Mouse (Mus musculus): Measurements from ENCODE around the gene Nkx2-3. TPM values are rescaled to one million over a fixed set of nuclear protein-coding genes. Genes with fewer than 3 reads are reported as not detected.
A peak's percentile ranks its signal among the peaks of the same experiment; 100 is the strongest.

The Nkx2-3 gene
- 2.4 TPM in 2 replicates for polyA plus RNA-seq (2016; fragmentation: Nextera tagmentation; extraction: Ambion mirVana)

GRCm38 (mm10) chr19:43612051-43612450 is at the start of gene Nkx2-3:
Gene Nkx2-3, plus strand, starts transcription at chr19:43612325.
- DNase-seq (ENCODE audit: extremely low spot score, low spot score): peak; percentile 90
- Histone ChIP-seq H3K27ac (no peak within 1 kb of the TSS), H3K9me3 (no peaks in the 10 kb centered on the region), H3K4me3 (peak within 1 kb of the TSS; percentile 53), H3K36me3 (replicated peaks) (no peaks in the 10 kb centered on the region), H3K4me1 (peaks cover 74% of the 10 kb centered on the region), H3K27me3 (ENCODE audit: poor library complexity, severe bottlenecking) (peaks cover 100% of the 10 kb centered on the region)
- under 1% methylated on average over 24 of the region's 24 CpGs for WGBS

- Histone ChIP-seq H3K27ac (no peak overlapping the region), H3K4me3 (no peak overlapping the region), H3K4me1 (no peaks in the 10 kb centered on the region), H3K27me3 (ENCODE audit: poor library complexity, severe bottlenecking) (peaks cover 20% of the 10 kb centered on the region), H3K36me3 (replicated peaks) (no peaks in the 10 kb centered on the region), H3K9me3 (no peaks in the 10 kb centered on the region)
- no peak for DNase-seq (ENCODE audit: extremely low spot score, low spot score)
- 88% methylated on average over 5 of the region's 5 CpGs for WGBS
Measured at GRCm38 (mm10) chr19:43563166-43563565, 49.0 kb upstream of the Nkx2-3 start.

GRCm38 (mm10) chr19:43568298-43568697 is 43.8 kb upstream of the Nkx2-3 start:
- no peak overlapping the region for H3K4me3 ChIP-seq
- peaks cover 69% of the 10 kb centered on the region for H3K27me3 ChIP-seq (ENCODE audit: poor library complexity, severe bottlenecking)
- 46% methylated on average over 9 of the region's 9 CpGs for WGBS
- H3K36me3 ChIP-seq (replicated peaks): no peaks in the 10 kb centered on the region
- H3K27ac ChIP-seq: no peak overlapping the region
- peaks cover 7% of the 10 kb centered on the region for H3K4me1 ChIP-seq
- DNase-seq (ENCODE audit: extremely low spot score, low spot score): no peak
- H3K9me3 ChIP-seq: no peaks in the 10 kb centered on the region

- no peak overlapping the region for H3K4me3 ChIP-seq
- peaks cover 77% of the 10 kb centered on the region for H3K27me3 ChIP-seq (ENCODE audit: poor library complexity, severe bottlenecking)
- no peak overlapping the region for H3K27ac ChIP-seq
- H3K9me3 ChIP-seq: no peaks in the 10 kb centered on the region
- WGBS: 51% methylated on average over 6 of the region's 6 CpGs
- DNase-seq (ENCODE audit: extremely low spot score, low spot score): no peak
- peaks cover 7% of the 10 kb centered on the region for H3K4me1 ChIP-seq
- H3K36me3 ChIP-seq (replicated peaks): no peaks in the 10 kb centered on the region
Measured at GRCm38 (mm10) chr19:43569133-43569532, 43.0 kb upstream of the Nkx2-3 start.

- Histone ChIP-seq H3K4me3 (peak overlapping the region; percentile 51), H3K9me3 (no peaks in the 10 kb centered on the region), H3K27me3 (ENCODE audit: poor library complexity, severe bottlenecking) (peaks cover 94% of the 10 kb centered on the region), H3K27ac (no peak overlapping the region), H3K36me3 (replicated peaks) (no peaks in the 10 kb centered on the region), H3K4me1 (peaks cover 7% of the 10 kb centered on the region)
- peak; percentile 78 for DNase-seq (ENCODE audit: extremely low spot score, low spot score)
- WGBS: 13% methylated on average over 32 of the region's 32 CpGs
Measured at GRCm38 (mm10) chr19:43570831-43571790, 41.0 kb upstream of the Nkx2-3 start.

GRCm38 (mm10) chr19:43579081-43579796 is 32.9 kb upstream of the Nkx2-3 start:
- H3K4me1 ChIP-seq: peaks cover 15% of the 10 kb centered on the region
- H3K4me3 ChIP-seq: no peak overlapping the region
- H3K9me3 ChIP-seq: no peaks in the 10 kb centered on the region
- H3K27ac ChIP-seq: no peak overlapping the region
- 82% methylated on average over 13 of the region's 13 CpGs for WGBS
- DNase-seq (ENCODE audit: extremely low spot score, low spot score): no peak
- H3K36me3 ChIP-seq (replicated peaks): no peaks in the 10 kb centered on the region
- peaks cover 93% of the 10 kb centered on the region for H3K27me3 ChIP-seq (ENCODE audit: poor library complexity, severe bottlenecking)

GRCm38 (mm10) chr19:43581185-43581584 is 30.9 kb upstream of the Nkx2-3 start:
- Histone ChIP-seq H3K36me3 (replicated peaks) (no peaks in the 10 kb centered on the region), H3K27me3 (ENCODE audit: poor library complexity, severe bottlenecking) (peaks cover 93% of the 10 kb centered on the region), H3K27ac (no peak overlapping the region), H3K9me3 (no peaks in the 10 kb centered on the region), H3K4me1 (peaks cover 21% of the 10 kb centered on the region), H3K4me3 (no peak overlapping the region)
- no peak for DNase-seq (ENCODE audit: extremely low spot score, low spot score)
- WGBS: 76% methylated on average over 2 of the region's 2 CpGs

- Histone ChIP-seq H3K27me3 (ENCODE audit: poor library complexity, severe bottlenecking) (peaks cover 98% of the 10 kb centered on the region), H3K36me3 (replicated peaks) (no peaks in the 10 kb centered on the region), H3K4me3 (no peak overlapping the region), H3K27ac (no peak overlapping the region), H3K9me3 (no peaks in the 10 kb centered on the region), H3K4me1 (peaks cover 21% of the 10 kb centered on the region)
- no peak for DNase-seq (ENCODE audit: extremely low spot score, low spot score)
- 3% methylated on average over 4 of the region's 4 CpGs for WGBS
Measured at GRCm38 (mm10) chr19:43583192-43583591, 28.9 kb upstream of the Nkx2-3 start.

- no peak overlapping the region for H3K27ac ChIP-seq
- no peak for DNase-seq (ENCODE audit: extremely low spot score, low spot score)
- WGBS: 3% methylated on average over 17 of the region's 17 CpGs
- H3K27me3 ChIP-seq (ENCODE audit: poor library complexity, severe bottlenecking): peaks cover 100% of the 10 kb centered on the region
- no peak overlapping the region for H3K4me3 ChIP-seq
- H3K4me1 ChIP-seq: peaks cover 21% of the 10 kb centered on the region
- H3K36me3 ChIP-seq (replicated peaks): no peaks in the 10 kb centered on the region
- H3K9me3 ChIP-seq: no peaks in the 10 kb centered on the region
Measured at GRCm38 (mm10) chr19:43583595-43583994, 28.5 kb upstream of the Nkx2-3 start.

- DNase-seq (ENCODE audit: extremely low spot score, low spot score): no peak
- Histone ChIP-seq H3K4me3 (peak overlapping the region; percentile 26; the same call in 1 of the 2 replicates), H3K27me3 (ENCODE audit: poor library complexity, severe bottlenecking) (peaks cover 100% of the 10 kb centered on the region), H3K9me3 (no peaks in the 10 kb centered on the region), H3K27ac (no peak overlapping the region), H3K4me1 (peaks cover 21% of the 10 kb centered on the region), H3K36me3 (replicated peaks) (no peaks in the 10 kb centered on the region)
- 4% methylated on average over 13 of the region's 13 CpGs for WGBS
Measured at GRCm38 (mm10) chr19:43584788-43585187, 27.3 kb upstream of the Nkx2-3 start.

GRCm38 (mm10) chr19:43592026-43592425 is 20.1 kb upstream of the Nkx2-3 start:
- H3K27ac ChIP-seq: no peak overlapping the region

GRCm38 (mm10) chr19:43596981-43597380 is 15.1 kb upstream of the Nkx2-3 start:
- Histone ChIP-seq H3K36me3 (replicated peaks) (no peaks in the 10 kb centered on the region), H3K4me1 (peaks cover 25% of the 10 kb centered on the region), H3K9me3 (no peaks in the 10 kb centered on the region), H3K27ac (no peak overlapping the region), H3K4me3 (no peak overlapping the region), H3K27me3 (ENCODE audit: poor library complexity, severe bottlenecking) (peaks cover 100% of the 10 kb centered on the region)
- WGBS: 5% methylated on average over 5 of the region's 5 CpGs
- no peak for DNase-seq (ENCODE audit: extremely low spot score, low spot score)

More at GRCm38 (mm10) chr19:43592026-43592425, 20.1 kb upstream of the Nkx2-3 start:
- no peak overlapping the region for H3K4me3 ChIP-seq
- 70% methylated on average over 4 of the region's 4 CpGs for WGBS
- no peak for DNase-seq (ENCODE audit: extremely low spot score, low spot score)
- peaks cover 5% of the 10 kb centered on the region; the same call in 1 of the 2 replicates for H3K9me3 ChIP-seq
- H3K27me3 ChIP-seq (ENCODE audit: poor library complexity, severe bottlenecking): peaks cover 100% of the 10 kb centered on the region
- no peaks in the 10 kb centered on the region for H3K36me3 ChIP-seq (replicated peaks)
- no peaks in the 10 kb centered on the region for H3K4me1 ChIP-seq

Data from forebrain, embryonic 10.5 days (tissue).